Mouse (Mus musculus): ENCODE data around the gene Col25a1.

- no peak for TF ChIP-seq CTCF (IDR thresholded peaks at IDR 0.05; ENCODE audit: low read depth)
- TF ChIP-seq EP300 (IDR thresholded peaks at IDR 0.05; ENCODE audit: low read depth): no peak
Measured at GRCm38 (mm10) chr3:130327039-130328015, 196.0 kb downstream of the Col25a1 start.

All from liver, embryonic 14.5 days (tissue).